Mouse (Mus musculus) lung, embryonic 14.5 days (tissue): ENCODE measurements around the gene Slc38a6. TPM values are rescaled to one million over a fixed set of nuclear protein-coding genes. Genes with fewer than 3 reads are reported as not detected.

ENCODE experiments used
- ATAC-seq: fragments of 200-750 bp; cut with Nextera tagmentation; 2 replicates; pipeline ENCODE4 v1.8.0; 2017; ENCODE audit warnings: mild to moderate bottlenecking, moderate TSS enrichment, moderate library complexity; ENCODE audit not compliant: insufficient read depth
- DNase-seq: peaks from one replicate; pipeline ENCODE4 v3.0.0-alpha.2; 2015
- H3K27ac ChIP-seq: fragments of 300-500 bp; sonication (generic); 2 replicates; pipeline ENCODE4 v1.5.1; 2014; ENCODE audit warnings: low read depth, mild to moderate bottlenecking, moderate library complexity
- H3K27me3 ChIP-seq: fragments of 300-500 bp; sonication (generic); 2 replicates; pipeline ENCODE4 v1.6.1; 2014; ENCODE audit warnings: low read length, control low read depth; ENCODE audit not compliant: insufficient read depth
- H3K36me3 ChIP-seq: fragments of 300-500 bp; sonication (generic); 2 replicates; pipeline ENCODE4 v1.6.1; 2014; ENCODE audit warnings: control low read depth; ENCODE audit not compliant: insufficient read depth
- H3K4me1 ChIP-seq: fragments of 300-500 bp; sonication (generic); 2 replicates; pipeline ENCODE4 v1.6.1; 2014; ENCODE audit warnings: antibody characterized with exemption, control low read depth; ENCODE audit not compliant: insufficient read depth
- H3K4me2 ChIP-seq: fragments of 300-500 bp; sonication (generic); 2 replicates; pipeline ENCODE4 v1.6.1; 2014; ENCODE audit warnings: mild to moderate bottlenecking
- H3K4me3 ChIP-seq: fragments of 300-500 bp; sonication (generic); 2 replicates; pipeline ENCODE4 v1.5.1; 2014; ENCODE audit warnings: low read depth, low read length
- H3K9ac ChIP-seq: fragments of 300-500 bp; sonication (generic); 2 replicates; pipeline ENCODE4 v1.6.1; 2014
- H3K9me3 ChIP-seq: fragments of 300-500 bp; sonication (generic); 2 replicates; pipeline ENCODE4 v1.6.1; 2016; ENCODE audit warnings: low read depth, low read length, control low read depth
- CTCF ChIP-seq: IDR thresholded peaks from 2 replicates; pipeline ENCODE4 v1.5.1; 2016; ENCODE audit warnings: antibody characterized with exemption, low read depth
- WGBS: fragments of 180-500 bp; shearing (Covaris S2); extraction: QIAGEN DNeasy Blood & Tissue Kit; methylation state at CpG from one replicate; pipeline ENCODE4 v1.1.7; 2014; 5-methylcytosine and 5-hydroxymethylcytosine counted together
- polyA plus RNA-seq: library from polyadenylated mRNA; unstranded; fragments of >200 nt; fragmentation: Nextera tagmentation; extraction: Ambion mirVana; gene quantifications from 2 replicates; pipeline ENCODE4 v1.2.1, GENCODE M21; 2014

Slc38a6 gene
- polyA plus RNA-seq, 1 experiment from 2014 or later: 9.3 TPM

DNA sequence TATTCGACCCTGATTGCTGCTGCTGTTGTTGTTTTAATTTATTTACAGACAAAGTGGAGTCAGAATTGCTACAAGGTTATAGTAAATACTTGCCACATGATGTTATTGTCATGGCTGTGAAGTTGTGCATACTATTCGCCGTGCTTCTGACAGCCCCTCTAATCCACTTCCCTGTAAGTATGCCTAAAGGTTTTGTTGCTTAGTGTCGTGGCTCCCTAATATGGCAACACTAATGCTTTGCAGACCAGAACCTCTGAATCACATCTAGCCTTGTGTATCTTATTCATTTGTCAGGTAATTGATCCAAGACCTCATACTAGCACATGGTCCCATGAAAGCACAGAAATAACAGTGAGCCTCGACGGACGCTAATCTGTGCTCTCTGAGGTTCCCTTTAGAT is 63.9 kb downstream of the Slc38a6 start:
- H3K4me2 ChIP-seq: no peak overlapping the region
- TF ChIP-seq CTCF: no peak
- DNase-seq: no peak
- H3K9me3 ChIP-seq: no peaks in the 10 kb centered on the region
- no peaks in the 10 kb centered on the region for H3K4me1 ChIP-seq
- H3K36me3 ChIP-seq: no peaks in the 10 kb centered on the region
- H3K9ac ChIP-seq: no peak overlapping the region
- H3K27ac ChIP-seq: no peak overlapping the region; the same call in 1 of the 2 replicates
- no peak for ATAC-seq
- no peaks in the 10 kb centered on the region for H3K27me3 ChIP-seq
- 61% methylated on average over 7 of the region's 7 CpGs for WGBS
- no peak overlapping the region for H3K4me3 ChIP-seq

- ATAC-seq: no peak
- TF ChIP-seq CTCF: no peak
- Histone ChIP-seq H3K9ac (no peak overlapping the region), H3K4me2 (0 out of 2 replicates have a peak overlapping the region, but pooled peaks have one; percentile 7), H3K4me3 (no peak overlapping the region), H3K27ac (peak overlapping the region; percentile 46; the same call in 1 of the 2 replicates), H3K4me1 (no peaks in the 10 kb centered on the region), H3K36me3 (no peaks in the 10 kb centered on the region), H3K9me3 (no peaks in the 10 kb centered on the region), H3K27me3 (no peaks in the 10 kb centered on the region)
- 22% methylated on average over 9 of the region's 9 CpGs for WGBS
- peak; percentile 38 for DNase-seq
These were observed 64.4 kb downstream of the Slc38a6 start for GRCm38 (mm10) chr12:73350982-73351381.

DNA sequence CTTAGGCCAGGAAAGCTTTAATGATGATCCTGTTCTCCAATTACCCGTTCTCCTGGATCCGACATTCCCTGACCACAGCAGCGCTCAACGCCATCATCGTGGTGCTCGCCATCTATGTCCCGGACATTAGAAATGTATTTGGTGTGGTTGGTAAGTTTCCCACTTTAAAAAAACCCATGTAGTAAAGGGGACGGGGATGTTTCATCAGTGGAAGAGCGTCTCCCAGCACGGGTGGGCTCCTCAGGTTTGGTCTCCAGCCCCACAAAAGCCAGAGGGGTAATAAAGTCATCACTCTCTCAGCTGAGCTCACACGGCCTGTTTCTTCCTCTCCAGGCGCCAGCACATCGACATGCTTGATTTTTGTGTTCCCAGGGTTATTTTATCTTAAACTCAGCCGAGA is 65.2 kb downstream of the Slc38a6 start:
- ATAC-seq (no peak), DNase-seq (no peak)
- WGBS: 67% methylated on average over 14 of the region's 14 CpGs
- Histone ChIP-seq H3K4me3 (no peak overlapping the region), H3K27ac (no peak overlapping the region), H3K4me2 (no peak overlapping the region), H3K9ac (no peak overlapping the region), H3K9me3 (no peaks in the 10 kb centered on the region), H3K27me3 (no peaks in the 10 kb centered on the region), H3K36me3 (no peaks in the 10 kb centered on the region), H3K4me1 (no peaks in the 10 kb centered on the region)
- TF ChIP-seq CTCF: no peak

DNA sequence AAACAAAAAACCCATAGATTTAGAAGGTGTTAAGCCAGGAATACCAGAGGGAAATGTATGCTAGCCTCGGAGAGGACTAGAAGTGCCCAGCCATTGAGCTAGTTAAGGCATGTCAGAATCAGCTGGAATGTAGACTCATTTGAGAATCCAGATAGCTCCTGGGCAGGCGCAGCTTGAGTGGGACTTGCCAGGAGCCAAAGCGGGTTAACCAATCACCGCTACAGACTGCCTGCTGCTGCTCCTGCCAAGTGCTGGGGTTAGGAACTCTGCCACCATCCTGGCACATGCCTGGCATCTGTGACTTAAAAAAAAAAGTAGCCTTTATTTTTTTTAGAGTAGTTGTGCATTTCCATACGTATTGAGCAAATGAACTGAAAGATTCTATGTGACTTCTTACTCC is 66.8 kb downstream of the Slc38a6 start:
- Histone ChIP-seq H3K4me3 (no peak overlapping the region), H3K9me3 (no peaks in the 10 kb centered on the region), H3K27ac (no peak overlapping the region), H3K9ac (no peak overlapping the region), H3K4me1 (no peaks in the 10 kb centered on the region), H3K36me3 (no peaks in the 10 kb centered on the region), H3K4me2 (no peak overlapping the region), H3K27me3 (no peaks in the 10 kb centered on the region)
- no peak for ATAC-seq
- 85% methylated on average over 5 of the region's 5 CpGs for WGBS
- no peak for DNase-seq
- TF ChIP-seq CTCF: no peak

DNA sequence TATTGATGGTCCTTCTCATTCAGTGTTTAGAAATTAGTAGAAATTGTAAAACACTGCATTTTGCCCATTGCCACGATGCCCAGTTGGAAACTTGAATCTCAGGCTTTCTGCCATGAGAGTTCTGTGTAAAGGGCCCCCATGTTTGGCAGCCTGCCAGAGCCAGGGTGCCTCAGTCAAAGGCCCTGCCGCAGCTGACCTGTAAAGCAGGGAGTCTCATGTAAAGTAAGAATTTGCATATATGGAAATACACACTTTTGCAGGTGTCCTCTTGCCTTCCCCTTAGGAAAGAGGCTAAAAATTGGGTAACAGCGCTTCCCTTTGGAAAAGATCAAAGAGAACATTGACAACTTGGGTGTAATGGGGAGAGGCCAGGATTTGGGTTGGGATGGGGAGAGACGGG is 67.9 kb downstream of the Slc38a6 start:
- no peak overlapping the region for H3K9ac ChIP-seq
- H3K9me3 ChIP-seq: no peaks in the 10 kb centered on the region
- H3K4me3 ChIP-seq: no peak overlapping the region
- no peak overlapping the region for H3K27ac ChIP-seq
- H3K27me3 ChIP-seq: no peaks in the 10 kb centered on the region
- DNase-seq: peak; percentile 42
- H3K4me1 ChIP-seq: no peaks in the 10 kb centered on the region
- 60% methylated on average over 4 of the region's 4 CpGs for WGBS
- no peak for TF ChIP-seq CTCF
- H3K4me2 ChIP-seq: no peak overlapping the region
- H3K36me3 ChIP-seq: no peaks in the 10 kb centered on the region
- ATAC-seq: no peak

- Histone ChIP-seq H3K4me1 (no peaks in the 10 kb centered on the region), H3K9me3 (no peaks in the 10 kb centered on the region), H3K9ac (no peak overlapping the region), H3K27ac (no peak overlapping the region), H3K36me3 (no peaks in the 10 kb centered on the region), H3K4me3 (no peak overlapping the region), H3K27me3 (no peaks in the 10 kb centered on the region), H3K4me2 (no peak overlapping the region)
- 64% methylated on average over 14 of the region's 14 CpGs for WGBS
- DNase-seq: no peak
- ATAC-seq: no peak
- no peak for TF ChIP-seq CTCF
These were observed 68.7 kb downstream of the Slc38a6 start for GRCm38 (mm10) chr12:73355084-73355775.

DNA sequence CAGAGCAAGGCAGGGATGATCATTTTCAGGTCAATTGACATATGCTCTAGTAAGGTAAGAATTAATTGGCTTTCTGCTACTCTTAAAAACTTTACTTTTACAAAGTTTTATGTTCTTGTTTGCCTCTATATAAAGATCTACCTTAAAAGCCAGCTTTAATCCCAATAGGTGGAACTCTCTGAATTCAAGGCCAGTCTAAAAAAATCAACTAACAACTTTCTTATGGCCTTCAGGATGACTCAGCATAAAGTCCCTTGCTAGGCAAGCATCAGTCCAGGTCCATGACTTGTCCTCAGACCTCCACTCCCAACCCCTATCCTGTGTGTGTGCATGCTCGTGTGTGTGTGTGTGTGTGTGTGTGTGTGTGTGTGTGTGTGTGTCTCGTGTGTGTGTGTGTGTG is 70.1 kb downstream of the Slc38a6 start:
- Histone ChIP-seq H3K36me3 (no peaks in the 10 kb centered on the region), H3K9ac (no peak overlapping the region), H3K4me1 (no peaks in the 10 kb centered on the region), H3K4me3 (no peak overlapping the region), H3K27ac (no peak overlapping the region), H3K27me3 (no peaks in the 10 kb centered on the region), H3K9me3 (no peaks in the 10 kb centered on the region), H3K4me2 (no peak overlapping the region)
- 60% methylated on average over 2 of the region's 2 CpGs for WGBS
- no peak for ATAC-seq
- no peak for DNase-seq
- no peak for TF ChIP-seq CTCF
